Mouse (Mus musculus) ES-Bruce4 (cell line): ENCODE data around the gene Csde1. TPM values are rescaled to one million over a fixed set of nuclear protein-coding genes. Genes with fewer than 3 reads are reported as not detected.

Experiments used
- H3K27ac ChIP-seq: 2 replicates; pipeline ENCODE4 v1.5.1; 2012; ENCODE audit warnings: low read length, inconsistent platforms; ENCODE audit not compliant: insufficient read depth
- H3K27me3 ChIP-seq: 2 replicates; pipeline ENCODE4 v1.6.1; 2012; ENCODE audit warnings: mild to moderate bottlenecking, low read length, inconsistent platforms; ENCODE audit not compliant: control insufficient read depth, poor library complexity, insufficient read depth, severe bottlenecking
- H3K36me3 ChIP-seq: 2 replicates; pipeline ENCODE4 v1.6.1; 2012; ENCODE audit warnings: inconsistent platforms, mild to moderate bottlenecking, low read length, moderate library complexity; ENCODE audit not compliant: control insufficient read depth, poor library complexity, insufficient read depth, severe bottlenecking
- H3K4me1 ChIP-seq: one replicate; pipeline ENCODE4 v1.8.1; 2011; ENCODE audit warnings: low read length; ENCODE audit not compliant: control insufficient read depth, insufficient read depth
- H3K4me3 ChIP-seq: 2 replicates; pipeline ENCODE4 v1.5.1; 2011; ENCODE audit warnings: low read depth, mild to moderate bottlenecking, low read length
- H3K9ac ChIP-seq: 2 replicates; pipeline ENCODE4 v1.6.1; 2012; ENCODE audit warnings: low read depth, mild to moderate bottlenecking, inconsistent platforms; ENCODE audit not compliant: poor library complexity, severe bottlenecking
- H3K9me3 ChIP-seq: replicated peaks from 2 replicates; pipeline ENCODE4 v1.6.1; 2012; ENCODE audit warnings: mild to moderate bottlenecking, low read length, inconsistent platforms; ENCODE audit not compliant: control insufficient read depth, poor library complexity, insufficient read depth, severe bottlenecking
- CTCF ChIP-seq: IDR thresholded peaks from one replicate; pipeline ENCODE4 v1.8.1; 2011; ENCODE audit warnings: low read depth, low read length
- EP300 ChIP-seq: IDR thresholded peaks from 2 replicates; pipeline ENCODE4 v1.6.1; 2011; ENCODE audit warnings: low read depth, low read length; ENCODE audit not compliant: insufficient read depth
- POLR2A ChIP-seq: IDR thresholded peaks from one replicate; pipeline ENCODE4 v1.8.1; 2011; ENCODE audit warnings: low read length; ENCODE audit not compliant: insufficient read depth
- polyA plus RNA-seq: library from polyadenylated mRNA; stranded (reverse); fragments of >200 nt; gene quantifications from 2 replicates; pipeline ENCODE4 v1.2.4, GENCODE M21; 2011; ENCODE audit warnings: low read depth; ENCODE audit not compliant: missing spikeins, insufficient read depth, insufficient read length

Gene Csde1
- polyA plus RNA-seq = 465 and 518 TPM in 2 replicates

DNA sequence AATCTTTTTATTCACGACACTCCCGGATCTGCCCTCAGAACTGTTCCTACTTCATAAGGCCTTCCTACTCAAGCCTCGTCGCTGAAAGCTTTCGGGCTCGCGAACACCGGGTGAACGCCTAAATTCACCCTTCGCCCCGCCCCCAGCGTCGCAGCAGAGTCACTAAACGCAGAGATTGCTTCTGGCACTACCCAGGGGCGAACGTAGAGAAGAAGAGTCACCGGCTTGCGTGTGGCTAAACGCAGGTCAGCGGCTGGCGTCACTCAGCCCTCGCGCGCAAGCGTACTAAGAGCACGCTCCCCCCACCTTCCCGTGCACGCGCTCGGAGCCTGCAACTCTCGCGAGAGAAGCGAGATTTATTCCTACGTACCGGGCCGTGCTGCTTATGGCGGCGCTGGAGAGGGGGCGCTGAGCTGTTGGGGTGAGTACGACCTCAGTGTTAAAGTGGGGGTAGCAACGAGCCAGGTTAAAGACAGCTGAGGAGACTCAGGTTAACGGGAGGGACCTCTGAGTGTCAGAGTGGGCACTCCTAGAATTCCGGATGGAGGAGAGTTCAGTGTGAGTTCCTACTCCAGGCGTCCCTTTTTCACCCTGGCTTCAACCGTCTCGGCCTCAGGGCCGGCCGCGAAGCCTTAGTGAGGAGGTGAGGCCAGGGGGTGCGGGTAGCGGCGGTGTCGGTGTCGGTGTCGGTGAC lies at the start of gene Csde1:
Csde1 (plus strand) TSS at position 178 of the 694 bp plus-strand sequence.
- Histone ChIP-seq H3K27me3 (no peaks in the 10 kb centered on the region), H3K27ac (peak within 1 kb of the TSS; percentile 84), H3K4me1 (peaks cover 3% of the 10 kb centered on the region), H3K9ac (peak within 1 kb of the TSS; percentile 87), H3K9me3 (no peaks in the 10 kb centered on the region), H3K4me3 (peak within 1 kb of the TSS; percentile 100), H3K36me3 (no peaks in the 10 kb centered on the region)
- TF ChIP-seq CTCF = no peak
- peak; percentile 95 for TF ChIP-seq POLR2A

DNA sequence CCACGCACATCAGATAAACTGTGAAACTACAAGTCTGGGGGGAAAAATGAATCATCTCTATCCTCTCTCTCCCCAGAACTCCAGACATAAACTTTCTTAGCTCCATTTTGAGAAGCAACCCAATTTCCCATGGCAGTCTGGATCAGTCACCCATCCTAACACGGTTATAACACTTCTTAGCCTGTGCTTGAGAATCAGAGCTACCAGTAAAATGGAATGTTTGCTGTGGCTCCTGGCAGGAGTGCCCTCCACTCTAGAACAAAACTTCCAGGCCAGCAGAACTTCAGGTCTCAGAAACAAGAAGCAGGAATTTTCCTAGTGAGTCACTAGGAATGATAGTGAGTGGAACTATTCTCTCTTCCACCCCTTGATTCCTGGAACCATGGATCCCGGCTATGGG lies 49.7 kb upstream of the Csde1 start:
- Histone ChIP-seq H3K4me1 (no peaks in the 10 kb centered on the region), H3K9me3 (peaks cover 6% of the 10 kb centered on the region), H3K27ac (no peak overlapping the region), H3K4me3 (no peak overlapping the region), H3K36me3 (no peaks in the 10 kb centered on the region), H3K27me3 (no peaks in the 10 kb centered on the region), H3K9ac (no peak overlapping the region)
- TF ChIP-seq CTCF (no peak), EP300 (no peak), POLR2A (no peak)

GRCm38 (mm10) chr3:102976906-102977305 lies 43.3 kb upstream of the Csde1 start:
- Histone ChIP-seq H3K27ac (no peak overlapping the region), H3K36me3 (no peaks in the 10 kb centered on the region), H3K9me3 (no peaks in the 10 kb centered on the region), H3K27me3 (no peaks in the 10 kb centered on the region), H3K4me1 (peaks cover 1% of the 10 kb centered on the region), H3K9ac (no peak overlapping the region), H3K4me3 (no peak overlapping the region)
- no peak for TF ChIP-seq CTCF
- TF ChIP-seq EP300 = no peak
- TF ChIP-seq POLR2A = no peak

- Histone ChIP-seq H3K4me3 (no peak overlapping the region), H3K36me3 (no peaks in the 10 kb centered on the region), H3K4me1 (peaks cover 1% of the 10 kb centered on the region), H3K9ac (no peak overlapping the region), H3K9me3 (no peaks in the 10 kb centered on the region), H3K27me3 (no peaks in the 10 kb centered on the region), H3K27ac (no peak overlapping the region)
- TF ChIP-seq CTCF (no peak), EP300 (no peak), POLR2A (no peak)
Observed at GRCm38 (mm10) chr3:102979550-102980348, 40.5 kb upstream of the Csde1 start.

- Histone ChIP-seq H3K27me3 (no peaks in the 10 kb centered on the region), H3K36me3 (no peaks in the 10 kb centered on the region), H3K4me1 (peaks cover 1% of the 10 kb centered on the region), H3K27ac (no peak overlapping the region), H3K4me3 (no peak overlapping the region), H3K9ac (no peak overlapping the region), H3K9me3 (no peaks in the 10 kb centered on the region)
- TF ChIP-seq POLR2A = no peak
Observed at GRCm38 (mm10) chr3:102980349-102980736, 39.9 kb upstream of the Csde1 start.

DNA sequence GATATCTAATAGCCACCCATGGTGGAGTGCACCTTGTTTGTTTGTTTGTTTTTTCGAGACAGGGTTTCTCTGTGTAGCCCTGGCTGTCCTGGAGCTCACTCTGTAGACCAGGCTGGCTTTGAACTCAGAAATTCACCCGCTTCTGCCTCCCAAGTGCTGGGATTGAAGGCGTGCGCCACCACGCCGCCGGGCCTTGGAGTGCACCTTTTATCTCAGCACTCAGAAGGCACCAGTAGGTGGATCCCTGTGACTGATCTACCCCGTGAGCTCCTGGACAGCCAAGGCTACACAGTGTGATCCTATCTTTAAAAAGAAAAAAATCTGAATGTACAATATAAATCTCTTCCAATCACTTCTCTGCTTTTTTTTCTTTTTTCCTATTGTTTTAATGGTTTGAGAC lies 29.2 kb upstream of the Csde1 start:
- TF ChIP-seq POLR2A (no peak), EP300 (no peak), CTCF (peak; percentile 36)
- Histone ChIP-seq H3K9me3 (no peaks in the 10 kb centered on the region), H3K27me3 (no peaks in the 10 kb centered on the region), H3K4me1 (no peaks in the 10 kb centered on the region), H3K4me3 (no peak overlapping the region), H3K36me3 (no peaks in the 10 kb centered on the region), H3K9ac (no peak overlapping the region), H3K27ac (no peak overlapping the region)
